Mouse (Mus musculus): ENCODE results near the gene Wrnip1. TPM values are rescaled to one million over a fixed set of nuclear protein-coding genes. Genes with fewer than 3 reads are reported as not detected.

The Wrnip1 gene
- total RNA-seq, 2 experiments from 2014 or later = 62.1 to 63.7 TPM

DNA sequence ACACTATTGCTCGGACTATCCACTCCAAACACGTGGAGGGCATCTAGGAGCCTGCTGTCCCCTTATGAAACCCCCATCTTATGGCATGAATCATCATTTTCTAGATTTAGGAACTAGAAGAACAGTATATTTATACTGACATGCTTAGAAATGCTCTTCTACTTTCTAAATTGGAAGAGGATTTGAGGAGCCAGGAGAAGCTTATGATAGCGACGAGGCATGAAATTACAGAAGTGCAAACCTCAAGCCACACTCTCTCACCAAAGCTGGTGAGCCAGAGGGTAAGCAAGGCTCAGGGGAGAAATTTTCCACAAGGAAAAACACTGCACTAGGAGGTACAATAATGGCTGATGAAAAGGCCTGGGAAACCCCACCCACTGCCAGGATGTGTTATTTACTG lies 12.1 kb upstream of the Wrnip1 start:
- no peak for TF ChIP-seq CTCF (conservative IDR thresholded peaks at IDR 0.05)
- H3K4me3 ChIP-seq = no peak overlapping the region
- no peak overlapping the region for H3K27ac ChIP-seq
- no peak for DNase-seq (ENCODE audit: low spot score in 2 of 2)

DNA sequence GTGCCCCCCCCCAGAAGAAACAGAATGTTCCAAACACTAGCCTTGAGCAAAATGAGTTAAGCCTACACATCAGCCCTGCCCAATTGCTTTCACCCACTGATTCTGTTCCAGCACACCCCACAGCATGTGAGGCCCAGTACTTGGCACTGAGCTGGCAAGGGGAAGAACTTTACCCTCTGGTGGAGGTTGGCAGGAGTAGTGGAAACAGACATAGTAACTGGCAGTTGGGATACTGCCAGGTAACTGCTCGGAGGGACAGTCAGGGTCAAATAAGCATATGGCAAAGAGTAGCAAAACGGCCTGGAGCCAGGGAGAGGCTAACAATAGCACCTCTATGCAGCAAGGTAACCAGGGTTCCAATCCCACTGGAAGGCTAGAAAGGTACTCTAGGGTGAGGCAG lies 7.2 kb upstream of the Wrnip1 start:
- H3K27ac ChIP-seq = no peak overlapping the region
- DNase-seq (ENCODE audit: low spot score in 2 of 2) = no peak
- TF ChIP-seq CTCF (conservative IDR thresholded peaks at IDR 0.05) = no peak
- H3K4me3 ChIP-seq = no peak overlapping the region

DNA sequence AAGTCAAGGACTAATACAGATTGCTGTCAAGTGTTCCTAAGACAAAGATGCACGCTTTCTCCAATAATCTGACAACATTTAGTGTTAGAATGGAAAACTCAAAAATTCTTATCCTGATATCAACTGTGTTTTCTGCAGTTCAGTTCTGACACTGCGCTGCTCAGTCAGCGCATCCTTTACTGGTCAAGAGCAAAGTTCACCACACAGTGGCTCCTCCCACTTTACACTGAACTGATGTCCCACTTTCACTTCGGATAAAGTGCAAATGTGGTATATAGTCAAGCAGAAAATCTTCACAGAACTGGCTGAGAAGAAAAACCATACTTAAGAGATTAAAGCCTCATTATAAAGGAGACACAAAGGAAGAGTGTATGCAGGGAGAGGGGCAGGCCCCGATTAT lies 6.7 kb upstream of the Wrnip1 start:
- TF ChIP-seq CTCF (conservative IDR thresholded peaks at IDR 0.05) = no peak
- no peak for DNase-seq (ENCODE audit: low spot score in 2 of 2)
- H3K4me3 ChIP-seq = no peak overlapping the region
- H3K27ac ChIP-seq = no peak overlapping the region

DNA sequence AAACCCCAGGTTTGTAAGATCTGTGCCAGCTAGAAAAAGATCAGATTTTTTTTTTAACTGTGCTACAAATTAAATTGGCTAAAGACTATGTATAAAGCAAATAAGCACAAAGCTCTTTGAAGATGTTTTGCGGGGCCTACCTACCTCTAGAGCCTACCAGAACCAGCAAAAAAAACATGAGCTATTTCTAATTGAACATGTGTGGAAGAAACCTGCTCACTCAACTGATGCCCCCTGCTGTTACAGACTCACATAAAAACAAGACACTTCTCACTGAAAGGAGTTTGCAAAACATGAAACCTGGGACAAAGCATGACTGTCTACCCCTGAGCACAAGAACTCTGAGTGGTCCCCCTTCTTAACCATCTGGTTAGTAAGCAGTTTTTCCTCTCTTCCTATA lies 4.8 kb upstream of the Wrnip1 start:
- Histone ChIP-seq H3K27ac (peak overlapping the region; percentile 48; the same call in 1 of the 2 replicates), H3K4me3 (no peak overlapping the region)
- DNase-seq (ENCODE audit: low spot score in 2 of 2) = no peak
- peak; percentile 66 for TF ChIP-seq CTCF (conservative IDR thresholded peaks at IDR 0.05)

DNA sequence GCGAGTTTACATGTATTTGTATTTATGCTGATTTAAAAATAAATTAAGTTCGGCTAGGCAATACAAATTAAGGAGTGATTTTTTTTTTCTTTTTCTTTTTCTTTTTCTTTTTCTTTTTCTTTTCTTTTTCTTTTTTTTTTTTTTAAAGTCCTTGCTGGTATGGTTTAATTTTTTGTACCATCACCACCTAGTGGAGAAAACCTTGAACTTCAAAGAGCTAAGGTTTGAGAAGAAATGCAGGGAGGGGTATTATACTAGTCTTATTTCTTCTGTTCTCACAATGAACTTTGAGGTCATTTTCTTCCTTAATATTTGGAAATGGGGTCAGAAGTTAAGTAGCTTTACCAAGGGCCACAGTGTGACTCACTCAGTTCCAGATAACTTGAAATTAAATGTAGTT lies 2.7 kb upstream of the Wrnip1 start:
- no peak overlapping the region for H3K4me3 ChIP-seq
- no peak overlapping the region for H3K27ac ChIP-seq
- DNase-seq (ENCODE audit: low spot score in 2 of 2) = no peak
- peak; percentile 79 for TF ChIP-seq CTCF (conservative IDR thresholded peaks at IDR 0.05)

DNA sequence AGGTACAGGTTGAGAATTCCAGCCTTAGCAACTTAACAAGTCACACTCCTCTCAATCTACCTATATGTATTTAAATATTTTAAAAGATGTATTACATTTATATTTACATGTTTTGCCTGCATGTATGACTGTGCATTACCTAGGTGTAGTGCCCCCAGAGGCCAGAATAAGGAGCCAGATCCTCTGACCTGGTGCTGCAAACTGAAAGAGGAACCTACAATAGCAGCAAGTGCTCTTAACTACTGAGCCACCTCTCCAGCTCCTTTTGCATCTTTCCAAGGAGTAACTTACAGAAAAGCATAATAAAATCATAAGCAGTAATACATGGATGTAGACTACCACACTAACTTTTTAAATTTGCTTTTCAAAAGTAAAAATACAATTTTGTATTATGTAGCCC lies 979 bp upstream of the Wrnip1 start:
- H3K27ac ChIP-seq = no peak overlapping the region
- no peak overlapping the region; the same call in 1 of the 2 replicates for H3K4me3 ChIP-seq

DNA sequence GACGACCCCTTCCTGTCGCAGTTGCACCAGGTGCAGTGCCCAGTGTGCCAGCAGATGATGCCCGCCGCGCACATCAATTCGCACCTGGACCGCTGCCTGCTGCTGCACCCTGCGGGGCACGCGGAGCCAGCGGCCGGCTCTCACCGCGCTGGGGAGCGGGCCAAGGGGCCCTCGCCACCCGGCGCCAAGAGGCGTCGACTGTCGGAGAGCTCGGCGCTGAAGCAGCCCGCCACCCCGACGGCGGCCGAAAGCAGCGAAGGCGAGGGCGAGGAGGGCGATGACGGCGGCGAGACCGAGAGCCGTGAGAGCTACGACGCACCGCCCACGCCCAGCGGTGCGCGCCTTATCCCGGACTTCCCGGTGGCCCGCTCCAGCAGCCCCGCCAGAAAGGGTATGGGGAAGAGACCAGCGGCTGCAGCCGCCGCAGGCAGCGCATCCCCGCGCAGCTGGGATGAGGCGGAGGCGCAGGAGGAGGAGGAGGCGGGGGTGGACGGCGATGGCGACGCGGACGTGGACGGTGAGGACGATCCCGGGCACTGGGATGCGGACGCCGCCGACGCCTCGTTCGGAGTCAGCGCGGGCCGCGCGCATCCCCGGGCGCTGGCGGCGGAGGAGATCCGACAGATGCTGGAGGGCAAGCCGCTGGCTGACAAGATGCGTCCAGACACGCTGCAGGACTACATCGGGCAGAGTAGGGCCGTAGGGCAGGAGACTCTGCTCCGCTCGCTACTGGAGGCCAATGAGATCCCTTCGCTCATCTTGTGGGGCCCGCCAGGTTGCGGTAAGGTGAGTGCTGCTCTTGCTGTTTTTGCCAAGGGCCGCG lies 632 bp downstream of the Wrnip1 start, which contains the start of gene D930007J09Rik:
Gene D930007J09Rik (minus strand): TSS at position 591 of the 823 bp plus-strand sequence.
- no peak for TF ChIP-seq CTCF (conservative IDR thresholded peaks at IDR 0.05)
- Histone ChIP-seq H3K27ac (peak within 1 kb of the TSS; percentile 95), H3K4me3 (peak within 1 kb of the TSS; percentile 98)
- peak; percentile 27 to 48 for DNase-seq (ENCODE audit: low spot score in 2 of 2)

More for the DNA sequence above, 979 bp upstream of the Wrnip1 start:
- no peak for DNase-seq (ENCODE audit: low spot score in 2 of 2)
- TF ChIP-seq CTCF (conservative IDR thresholded peaks at IDR 0.05) = peak; percentile 51

DNA sequence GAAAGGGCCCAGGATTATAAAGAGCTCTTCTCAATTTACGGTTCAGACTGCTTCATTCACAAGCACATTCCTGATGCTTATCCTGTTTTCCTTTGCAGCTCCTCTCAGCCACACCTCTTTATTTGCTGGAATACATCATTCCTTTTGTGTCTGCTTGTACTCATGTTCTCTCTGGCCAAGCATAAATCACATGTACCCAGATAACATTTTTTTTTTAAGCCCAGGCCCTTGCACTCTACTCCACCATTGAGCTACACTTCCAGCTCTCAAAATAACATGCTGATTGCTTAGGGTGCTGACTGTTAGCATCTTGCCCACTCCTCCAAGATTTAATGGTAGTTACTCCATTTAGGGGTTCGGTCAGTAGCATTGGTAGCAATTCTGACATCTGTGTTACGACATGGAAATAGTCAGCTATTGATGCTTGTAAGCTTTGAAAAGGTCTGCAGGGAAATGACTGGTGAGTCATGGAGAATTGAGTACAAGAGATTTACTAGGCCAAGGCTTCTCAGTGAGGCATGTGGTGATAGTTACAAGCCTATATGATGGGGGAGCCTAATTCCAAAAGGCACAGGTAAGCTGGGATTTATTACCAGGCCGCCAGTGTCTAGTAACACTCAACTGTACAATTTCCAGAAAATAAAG lies 2.0 kb downstream of the Wrnip1 start:
- peak overlapping the region; percentile 95; the same call in 1 of the 2 replicates for H3K27ac ChIP-seq
- TF ChIP-seq CTCF (conservative IDR thresholded peaks at IDR 0.05) = no peak
- peak overlapping the region; percentile 98 for H3K4me3 ChIP-seq
- DNase-seq (ENCODE audit: low spot score in 2 of 2) = no peak

DNA sequence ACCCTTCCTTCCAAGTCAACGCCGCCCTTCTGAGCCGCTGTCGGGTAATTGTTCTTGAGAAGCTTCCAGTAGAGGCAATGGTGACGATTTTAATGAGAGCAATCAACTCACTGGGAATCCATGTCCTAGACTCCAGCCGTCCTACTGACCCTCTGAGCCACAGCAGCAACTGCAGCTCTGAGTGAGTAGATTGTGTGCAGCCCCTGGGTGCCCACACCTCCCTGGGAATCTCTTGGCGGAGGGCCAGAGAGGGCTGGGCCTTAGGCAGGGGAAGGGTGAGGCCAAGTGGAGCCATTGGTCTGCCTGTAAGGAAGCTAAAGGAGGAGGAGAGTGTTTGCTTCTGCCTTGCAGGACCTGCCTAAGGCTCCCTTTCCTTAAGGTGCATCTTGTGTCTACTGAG lies 5.0 kb downstream of the Wrnip1 start:
- no peak for DNase-seq (ENCODE audit: low spot score in 2 of 2)
- Histone ChIP-seq H3K27ac (no peak overlapping the region), H3K4me3 (no peak overlapping the region)
- no peak for TF ChIP-seq CTCF (conservative IDR thresholded peaks at IDR 0.05)

DNA sequence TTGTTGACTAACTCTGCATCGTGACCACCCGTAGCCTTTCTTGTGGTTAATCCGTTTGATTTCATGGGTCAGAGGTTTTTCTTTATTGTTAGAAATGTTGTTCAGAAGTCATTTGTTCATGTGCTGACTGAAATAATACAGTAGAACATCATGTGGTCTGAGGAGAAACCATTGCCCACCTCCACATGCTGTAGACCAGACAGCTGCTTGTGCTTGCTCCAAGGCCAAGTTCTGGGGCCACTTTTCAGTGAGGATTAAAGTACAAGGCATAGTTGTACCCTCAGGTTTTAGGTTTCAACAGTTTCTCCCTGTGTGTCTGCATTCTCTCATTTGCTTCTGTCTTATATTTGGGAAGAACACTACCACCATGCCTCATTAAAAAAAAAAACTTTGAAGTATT lies 5.8 kb downstream of the Wrnip1 start:
- TF ChIP-seq CTCF (conservative IDR thresholded peaks at IDR 0.05) = no peak
- Histone ChIP-seq H3K27ac (no peak overlapping the region), H3K4me3 (no peak overlapping the region)
- DNase-seq (ENCODE audit: low spot score in 2 of 2) = no peak

DNA sequence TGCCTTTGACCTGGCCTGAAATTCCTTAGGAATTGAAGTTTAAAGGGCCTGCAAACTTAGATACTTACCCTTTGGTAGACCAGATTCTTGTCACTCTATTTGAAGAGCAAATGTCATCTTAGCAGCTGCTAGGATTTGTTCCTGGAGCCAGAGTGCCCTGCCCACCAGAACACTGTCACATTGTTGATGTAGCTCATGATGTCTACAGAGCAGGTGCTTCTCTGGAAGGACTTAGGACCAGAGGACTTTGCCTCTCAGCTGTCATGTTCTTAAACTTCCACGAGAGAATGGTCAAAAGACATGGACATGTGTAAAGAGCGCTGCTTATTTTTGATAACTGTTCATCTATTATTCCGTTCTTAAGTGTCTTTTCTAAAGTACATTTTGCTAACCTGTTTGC lies 17.4 kb downstream of the Wrnip1 start:
- no peak overlapping the region for H3K27ac ChIP-seq
- no peak for TF ChIP-seq CTCF (conservative IDR thresholded peaks at IDR 0.05)
- no peak for DNase-seq (ENCODE audit: low spot score in 2 of 2)
- H3K4me3 ChIP-seq = no peak overlapping the region

DNA sequence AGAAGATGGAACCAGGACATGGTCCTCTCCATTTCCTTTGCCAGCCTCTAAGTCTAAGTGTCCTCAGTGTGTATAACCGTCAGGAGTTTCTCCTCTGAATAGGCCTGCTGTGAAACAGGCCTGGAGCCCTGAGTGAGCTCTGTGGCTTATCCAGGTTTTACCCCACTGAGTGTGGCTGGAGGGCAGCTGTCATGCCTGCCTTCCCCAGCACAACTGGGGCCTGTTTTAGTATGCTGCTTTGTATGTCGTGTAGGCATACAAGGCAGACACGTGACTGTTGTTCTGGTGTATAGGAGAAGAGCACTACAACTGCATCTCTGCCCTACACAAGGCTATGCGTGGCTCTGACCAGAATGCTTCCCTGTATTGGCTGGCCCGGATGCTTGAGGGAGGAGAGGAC lies 18.1 kb downstream of the Wrnip1 start:
- no peak for TF ChIP-seq CTCF (conservative IDR thresholded peaks at IDR 0.05)
- DNase-seq (ENCODE audit: low spot score in 2 of 2) = no peak
- H3K27ac ChIP-seq = no peak overlapping the region
- no peak overlapping the region for H3K4me3 ChIP-seq

DNA sequence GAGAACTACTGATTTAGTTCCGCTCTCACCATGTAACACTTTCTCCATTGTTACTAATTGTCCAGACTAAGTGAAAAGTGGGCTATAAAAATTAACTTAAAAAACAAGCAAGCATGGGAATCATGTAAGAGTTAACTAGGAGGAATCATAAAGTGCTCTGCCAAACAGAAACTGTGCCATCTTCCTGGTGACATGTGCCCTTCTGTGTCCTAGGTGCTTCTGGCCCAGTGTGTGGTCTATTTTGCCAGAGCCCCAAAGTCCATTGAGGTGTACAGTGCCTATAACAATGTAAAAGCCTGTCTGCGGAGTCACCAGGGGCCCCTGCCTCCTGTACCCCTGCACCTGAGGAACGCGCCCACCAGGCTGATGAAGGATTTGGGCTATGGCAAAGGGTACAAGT lies 19.8 kb downstream of the Wrnip1 start:
- Histone ChIP-seq H3K27ac (no peak overlapping the region), H3K4me3 (no peak overlapping the region)
- no peak for TF ChIP-seq CTCF (conservative IDR thresholded peaks at IDR 0.05)
- DNase-seq (ENCODE audit: low spot score in 2 of 2) = no peak

DNA sequence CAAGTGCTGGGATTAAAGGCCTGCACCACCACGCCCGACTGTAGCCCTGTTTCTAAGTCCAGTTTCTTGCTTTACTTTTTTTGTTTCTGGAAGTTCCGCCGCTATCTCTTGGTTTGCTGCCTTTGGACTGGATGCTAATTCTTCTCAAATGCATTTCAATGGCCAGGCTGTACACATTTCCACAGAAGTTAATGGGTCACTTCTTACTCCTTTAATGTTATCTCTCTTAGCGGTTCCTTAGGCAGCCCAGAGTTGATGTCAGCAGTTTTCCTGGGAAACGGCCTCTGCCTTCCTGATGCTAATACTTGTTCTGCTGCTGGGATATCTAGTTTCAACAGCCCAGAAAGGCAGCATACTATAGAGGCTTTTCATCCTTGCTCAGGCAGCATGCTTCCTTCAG lies 21.3 kb downstream of the Wrnip1 start:
- no peak for TF ChIP-seq CTCF (conservative IDR thresholded peaks at IDR 0.05)
- Histone ChIP-seq H3K4me3 (no peak overlapping the region), H3K27ac (no peak overlapping the region)
- DNase-seq (ENCODE audit: low spot score in 2 of 2) = no peak
